Mouse (Mus musculus) kidney, embryonic 14.5 days (tissue): ENCODE measurements around the gene Mitf. TPM values are rescaled to one million over a fixed set of nuclear protein-coding genes. Genes with fewer than 3 reads are reported as not detected.
A peak's percentile ranks its signal among the peaks of the same experiment; 100 is the strongest.

ENCODE experiments used
- ATAC-seq: fragments of 200-750 bp; cut with Nextera tagmentation; 2 replicates; pipeline ENCODE4 v1.8.0; 2017; ENCODE audit warnings: moderate number of reproducible peaks, mild to moderate bottlenecking, moderate TSS enrichment, moderate library complexity; ENCODE audit not compliant: low FRiP score, low TSS enrichment
- H3K27ac ChIP-seq: fragments of 300-500 bp; sonication (generic); 2 replicates; pipeline ENCODE4 v1.5.1; 2014; ENCODE audit warnings: low read depth, mild to moderate bottlenecking, low read length, moderate library complexity, mixed read lengths
- H3K27me3 ChIP-seq: fragments of 300-500 bp; sonication (generic); 2 replicates; pipeline ENCODE4 v1.6.1; 2014; ENCODE audit warnings: mild to moderate bottlenecking, low read length; ENCODE audit not compliant: control insufficient read depth, insufficient read depth
- H3K36me3 ChIP-seq: fragments of 300-500 bp; sonication (generic); 2 replicates; pipeline ENCODE4 v1.6.1; 2014; ENCODE audit warnings: low read length, mixed read lengths; ENCODE audit not compliant: control insufficient read depth, insufficient read depth
- H3K4me1 ChIP-seq: fragments of 300-500 bp; sonication (generic); 2 replicates; pipeline ENCODE4 v1.6.1; 2014; ENCODE audit warnings: low read length, mixed read lengths; ENCODE audit not compliant: control insufficient read depth, insufficient read depth
- H3K4me2 ChIP-seq: fragments of 300-500 bp; sonication (generic); replicated peaks from 2 replicates; pipeline ENCODE4 v1.6.1; 2014; ENCODE audit warnings: low read depth, mild to moderate bottlenecking, low read length
- H3K4me3 ChIP-seq: fragments of 300-500 bp; sonication (generic); 2 replicates; pipeline ENCODE4 v1.5.1; 2014; ENCODE audit warnings: mild to moderate bottlenecking, low read length
- H3K9ac ChIP-seq: fragments of 300-500 bp; sonication (generic); 2 replicates; pipeline ENCODE4 v1.6.1; 2014; ENCODE audit warnings: low read depth, mild to moderate bottlenecking, low read length, moderate library complexity
- H3K9me3 ChIP-seq: fragments of 300-500 bp; sonication (generic); 2 replicates; pipeline ENCODE4 v1.6.1; 2016; ENCODE audit warnings: low read length; ENCODE audit not compliant: control insufficient read depth
- WGBS: fragments of 180-500 bp; shearing (Covaris S2); extraction: QIAGEN DNeasy Blood & Tissue Kit; methylation state at CpG from one replicate; pipeline ENCODE4 v1.1.7; 2014; 5-methylcytosine and 5-hydroxymethylcytosine counted together
- polyA plus RNA-seq: library from polyadenylated mRNA; unstranded; fragments of >200 nt; fragmentation: Nextera tagmentation; extraction: Ambion mirVana; gene quantifications from 2 replicates; pipeline ENCODE4 v1.2.1, GENCODE M21; 2014

Gene Mitf
- polyA plus RNA-seq = 3.0 and 3.6 TPM in 2 replicates

- Histone ChIP-seq H3K4me2 (peak within 1 kb of the TSS; percentile 97), H3K36me3 (no peaks in the 10 kb centered on the region), H3K27ac (no peak within 1 kb of the TSS), H3K9me3 (no peaks in the 10 kb centered on the region), H3K27me3 (no peaks in the 10 kb centered on the region), H3K9ac (peak within 1 kb of the TSS; percentile 55), H3K4me3 (peak within 1 kb of the TSS; percentile 70), H3K4me1 (no peaks in the 10 kb centered on the region)
- WGBS = under 1% methylated on average over 51 of the region's 51 CpGs
- ATAC-seq = peak; percentile 100
Observed at GRCm38 (mm10) chr6:97806781-97807743, at the start of gene Mitf. TSS of gene Mitf (plus strand) at chr6:97807052.

GRCm38 (mm10) chr6:97757361-97757760 is 49.5 kb upstream of the Mitf start:
- Histone ChIP-seq H3K4me1 (no peaks in the 10 kb centered on the region), H3K4me3 (no peak overlapping the region), H3K9me3 (no peaks in the 10 kb centered on the region), H3K36me3 (no peaks in the 10 kb centered on the region), H3K4me2 (no peak overlapping the region), H3K27me3 (no peaks in the 10 kb centered on the region), H3K9ac (no peak overlapping the region), H3K27ac (no peak overlapping the region)
- ATAC-seq = no peak
- WGBS = 79% methylated on average over 2 of the region's 2 CpGs

DNA sequence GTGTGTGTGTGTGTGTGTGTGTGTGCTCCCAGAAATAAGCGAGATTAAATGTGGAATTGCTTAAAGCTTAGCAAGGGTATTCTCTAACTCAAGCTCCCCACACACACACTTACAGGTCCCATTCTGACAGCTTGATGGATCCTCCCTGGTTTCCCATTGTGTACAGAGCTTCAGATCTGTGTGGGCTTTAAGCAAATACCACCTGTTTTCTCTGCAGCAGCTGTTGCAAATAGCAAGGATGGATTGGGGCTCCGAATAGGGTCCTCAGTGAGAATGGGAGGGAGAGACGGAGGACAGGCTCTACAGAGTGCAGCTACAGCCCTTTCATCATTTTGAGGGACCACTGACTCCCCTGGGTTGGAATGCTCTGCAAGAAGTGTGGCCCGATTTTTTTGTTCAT is 48.0 kb upstream of the Mitf start:
- Histone ChIP-seq H3K9me3 (no peaks in the 10 kb centered on the region), H3K4me3 (no peak overlapping the region), H3K4me1 (no peaks in the 10 kb centered on the region), H3K36me3 (no peaks in the 10 kb centered on the region), H3K27ac (no peak overlapping the region), H3K27me3 (no peaks in the 10 kb centered on the region), H3K9ac (no peak overlapping the region), H3K4me2 (no peak overlapping the region)
- 43% methylated on average over 4 of the region's 4 CpGs for WGBS
- ATAC-seq = no peak

- no peak overlapping the region for H3K4me2 ChIP-seq
- H3K9ac ChIP-seq = no peak overlapping the region
- no peaks in the 10 kb centered on the region for H3K4me1 ChIP-seq
- no peaks in the 10 kb centered on the region for H3K9me3 ChIP-seq
- 11% methylated on average over 4 of the region's 4 CpGs for WGBS
- no peak overlapping the region for H3K27ac ChIP-seq
- ATAC-seq = peak; percentile 73; the same call in 1 of the 2 replicates
- H3K27me3 ChIP-seq = no peaks in the 10 kb centered on the region
- no peaks in the 10 kb centered on the region for H3K36me3 ChIP-seq
- H3K4me3 ChIP-seq = no peak overlapping the region
Observed at GRCm38 (mm10) chr6:97759301-97759700, 47.6 kb upstream of the Mitf start.

GRCm38 (mm10) chr6:97761326-97761725 is 45.5 kb upstream of the Mitf start:
- ATAC-seq = no peak
- Histone ChIP-seq H3K4me1 (no peaks in the 10 kb centered on the region), H3K9me3 (no peaks in the 10 kb centered on the region), H3K4me2 (no peak overlapping the region), H3K36me3 (no peaks in the 10 kb centered on the region), H3K9ac (no peak overlapping the region), H3K27ac (no peak overlapping the region), H3K27me3 (no peaks in the 10 kb centered on the region), H3K4me3 (no peak overlapping the region)
- 9% methylated on average over 4 of the region's 4 CpGs for WGBS

GRCm38 (mm10) chr6:97763970-97764369 is 42.9 kb upstream of the Mitf start:
- no peaks in the 10 kb centered on the region for H3K27me3 ChIP-seq
- no peaks in the 10 kb centered on the region for H3K36me3 ChIP-seq
- ATAC-seq = no peak
- H3K27ac ChIP-seq = no peak overlapping the region
- H3K4me2 ChIP-seq = no peak overlapping the region
- no peak overlapping the region for H3K4me3 ChIP-seq
- 21% methylated on average over 3 of the region's 3 CpGs for WGBS
- no peak overlapping the region for H3K9ac ChIP-seq
- H3K9me3 ChIP-seq = no peaks in the 10 kb centered on the region
- H3K4me1 ChIP-seq = no peaks in the 10 kb centered on the region

DNA sequence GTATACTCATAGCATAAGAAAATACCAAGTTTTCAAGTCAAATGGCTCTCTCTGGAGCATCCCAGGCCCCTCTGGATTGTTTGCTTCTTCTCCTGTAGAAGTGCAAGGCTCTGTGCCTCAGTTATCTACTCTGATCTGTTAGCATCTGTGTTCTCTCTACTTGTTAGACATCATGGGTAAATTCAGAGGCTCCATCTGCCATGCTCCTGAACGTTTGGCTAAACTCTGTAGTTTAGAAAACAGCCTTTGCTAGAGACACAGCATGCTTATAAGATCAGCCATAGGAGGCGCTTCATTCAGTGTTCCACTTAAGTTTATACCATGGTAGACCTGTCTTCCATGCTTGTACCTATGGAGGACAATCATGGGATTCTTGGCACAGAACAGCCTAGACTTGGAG is 39.0 kb upstream of the Mitf start:
- Histone ChIP-seq H3K27ac (no peak overlapping the region), H3K4me1 (no peaks in the 10 kb centered on the region), H3K36me3 (no peaks in the 10 kb centered on the region), H3K9ac (no peak overlapping the region), H3K27me3 (no peaks in the 10 kb centered on the region), H3K9me3 (no peaks in the 10 kb centered on the region), H3K4me3 (no peak overlapping the region), H3K4me2 (no peak overlapping the region)
- ATAC-seq = no peak
- 84% methylated on average over 2 of the region's 2 CpGs for WGBS

GRCm38 (mm10) chr6:97769549-97769948 is 37.3 kb upstream of the Mitf start:
- Histone ChIP-seq H3K27me3 (no peaks in the 10 kb centered on the region), H3K36me3 (no peaks in the 10 kb centered on the region), H3K4me2 (no peak overlapping the region), H3K4me1 (no peaks in the 10 kb centered on the region), H3K9me3 (no peaks in the 10 kb centered on the region), H3K9ac (no peak overlapping the region), H3K4me3 (no peak overlapping the region), H3K27ac (no peak overlapping the region)
- no peak for ATAC-seq
- 89% methylated on average over 7 of the region's 7 CpGs for WGBS

DNA sequence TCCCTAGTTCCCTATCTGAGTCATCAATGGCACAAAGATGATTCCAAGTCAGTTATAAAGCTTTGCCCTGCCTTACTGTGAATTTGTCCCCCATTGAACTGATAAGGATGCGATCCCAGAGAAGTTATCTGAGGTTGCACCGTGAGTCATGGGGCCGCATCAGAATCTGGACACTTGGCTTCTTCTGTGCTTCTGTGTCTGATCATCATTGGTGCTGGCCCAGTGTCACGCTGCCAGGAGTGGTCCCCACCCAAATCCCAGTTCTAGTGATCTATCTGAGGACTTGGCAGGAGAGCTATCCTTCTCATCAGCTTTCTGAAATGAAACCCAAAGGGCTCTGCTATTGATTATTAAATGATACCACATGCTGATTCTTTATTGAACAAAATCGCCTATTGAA is 25.5 kb upstream of the Mitf start:
- H3K4me3 ChIP-seq = no peak overlapping the region
- no peak overlapping the region for H3K4me2 ChIP-seq
- H3K9me3 ChIP-seq = no peaks in the 10 kb centered on the region
- H3K36me3 ChIP-seq = no peaks in the 10 kb centered on the region
- WGBS = 91% methylated on average over 5 of the region's 5 CpGs
- no peak overlapping the region for H3K27ac ChIP-seq
- ATAC-seq = no peak
- H3K9ac ChIP-seq = no peak overlapping the region
- H3K27me3 ChIP-seq = no peaks in the 10 kb centered on the region
- H3K4me1 ChIP-seq = no peaks in the 10 kb centered on the region
